Mouse (Mus musculus) liver, adult 2 months (tissue): ENCODE results near the gene Tbl2.

Experiments
- CTCF ChIP-seq: fragments of 200-500 bp; IDR thresholded peaks from 2 replicates; pipeline ENCODE4 v1.5.1; 2011; ENCODE audit warnings: low read depth, low read length, control low read depth
- POLR2A ChIP-seq: fragments of 200-500 bp; IDR thresholded peaks from 2 replicates; pipeline ENCODE4 v1.6.1; 2011; ENCODE audit warnings: low read length, control low read depth; ENCODE audit not compliant: insufficient read depth; ENCODE audit errors: extremely low read depth

DNA sequence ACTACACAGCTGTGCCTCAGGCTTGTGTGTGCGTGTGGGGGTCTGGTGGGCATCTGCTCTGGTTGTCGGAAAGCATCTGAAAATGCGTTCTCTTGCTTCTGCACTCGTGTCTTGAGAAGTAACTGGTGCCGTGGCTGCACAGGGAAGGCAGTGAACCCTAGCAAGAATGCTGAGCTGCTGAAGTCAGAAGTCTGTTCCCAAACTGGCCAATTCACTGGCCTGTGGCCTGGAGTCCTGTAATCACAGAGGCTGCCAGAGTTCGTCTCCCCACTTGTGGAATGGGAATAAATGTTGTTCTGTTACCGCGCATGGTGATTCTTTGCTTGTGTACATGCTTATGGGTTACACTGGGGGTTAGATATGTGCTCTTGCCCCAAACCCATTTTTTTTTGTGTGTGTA lies 12.9 kb downstream of the Tbl2 start:
- no peak for TF ChIP-seq POLR2A
- TF ChIP-seq CTCF: no peak
